Mouse (Mus musculus) hindbrain, embryonic 16.5 days (tissue): ENCODE measurements around the gene Pusl1. TPM values are rescaled to one million over a fixed set of nuclear protein-coding genes. Genes with fewer than 3 reads are reported as not detected.

Experiments used
- ATAC-seq: fragments of 200-750 bp; cut with Nextera tagmentation; 2 replicates; pipeline ENCODE4 v1.8.0; 2017; ENCODE audit warnings: moderate TSS enrichment, moderate library complexity
- H3K27ac ChIP-seq: fragments of 300-500 bp; sonication (generic); 2 replicates; pipeline ENCODE4 v1.5.1; 2014; ENCODE audit warnings: low read depth, mild to moderate bottlenecking, control low read depth, low read length, moderate library complexity
- H3K27me3 ChIP-seq: fragments of 300-500 bp; sonication (generic); replicated peaks from 2 replicates; pipeline ENCODE4 v1.6.1; 2014; ENCODE audit warnings: low read length; ENCODE audit not compliant: control insufficient read depth, insufficient read depth
- H3K36me3 ChIP-seq: fragments of 300-500 bp; sonication (generic); 2 replicates; pipeline ENCODE4 v1.6.1; 2014; ENCODE audit warnings: mild to moderate bottlenecking, low read length, moderate library complexity, mixed read lengths; ENCODE audit not compliant: control insufficient read depth, insufficient read depth
- H3K4me1 ChIP-seq: fragments of 300-500 bp; sonication (generic); 2 replicates; pipeline ENCODE4 v1.6.1; 2014; ENCODE audit warnings: low read depth, low read length; ENCODE audit not compliant: control insufficient read depth, insufficient read depth
- H3K4me2 ChIP-seq: fragments of 300-500 bp; sonication (generic); 2 replicates; pipeline ENCODE4 v1.6.1; 2014; ENCODE audit warnings: mild to moderate bottlenecking, low read length, control low read depth, moderate library complexity
- H3K4me3 ChIP-seq: fragments of 300-500 bp; sonication (generic); 2 replicates; pipeline ENCODE4 v1.5.1; 2014; ENCODE audit warnings: mild to moderate bottlenecking, low read length, control low read depth, moderate library complexity
- H3K9ac ChIP-seq: fragments of 300-500 bp; sonication (generic); 2 replicates; pipeline ENCODE4 v1.6.1; 2014; ENCODE audit warnings: low read depth, mild to moderate bottlenecking, control low read depth, low read length, moderate library complexity
- H3K9me3 ChIP-seq: fragments of 300-500 bp; sonication (generic); 2 replicates; pipeline ENCODE4 v1.6.1; 2014; ENCODE audit warnings: mild to moderate bottlenecking, low read length, moderate library complexity; ENCODE audit not compliant: control insufficient read depth
- WGBS: fragments of 180-500 bp; shearing (Covaris S2); extraction: QIAGEN DNeasy Blood & Tissue Kit; methylation state at CpG from one replicate; pipeline ENCODE4 v1.1.7; 2014; 5-methylcytosine and 5-hydroxymethylcytosine counted together
- polyA plus RNA-seq: library from polyadenylated mRNA; unstranded; fragments of >200 nt; fragmentation: Nextera tagmentation; extraction: Ambion mirVana; gene quantifications from 2 replicates; pipeline ENCODE4 v1.2.1, GENCODE M21; 2015

The Pusl1 gene
- polyA plus RNA-seq, 1 experiment from 2014 or later: 66.7 TPM

- Histone ChIP-seq H3K4me2 (peak overlapping the region; percentile 93), H3K9me3 (no peaks in the 10 kb centered on the region), H3K27me3 (no peaks in the 10 kb centered on the region), H3K36me3 (peaks cover 30% of the 10 kb centered on the region), H3K9ac (peak overlapping the region; percentile 94), H3K4me1 (peaks cover 41% of the 10 kb centered on the region), H3K4me3 (peak overlapping the region; percentile 97), H3K27ac (peak overlapping the region; percentile 100)
- WGBS: 0% methylated on average over 56 of the region's 56 CpGs
- ATAC-seq: peak; percentile 88
Measured at GRCm38 (mm10) chr4:155892017-155892416, 436 bp upstream of the Pusl1 start.

DNA sequence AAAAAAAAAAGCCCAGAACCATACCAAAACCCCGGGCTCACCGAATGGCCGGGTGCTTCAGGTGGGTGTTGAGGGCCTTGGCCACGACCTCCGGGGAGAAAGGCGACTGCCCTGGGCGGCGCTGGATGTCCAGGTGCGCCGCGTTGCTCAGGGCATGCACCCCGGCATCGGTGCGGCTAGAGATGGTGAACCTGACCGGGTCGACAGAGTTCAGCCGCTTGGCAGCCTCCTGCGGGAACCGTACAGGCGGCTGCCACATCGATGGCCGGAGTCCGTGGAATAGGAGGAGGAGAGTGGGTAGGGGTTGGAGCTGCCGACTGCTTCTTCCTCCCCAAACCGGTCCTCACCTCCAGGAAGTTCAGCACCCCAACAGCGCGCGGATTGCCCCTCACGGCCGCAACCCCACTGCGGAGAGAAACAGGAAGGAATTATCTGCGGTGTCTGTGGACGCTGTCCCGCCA lies 540 bp downstream of the Pusl1 start:
- H3K9ac ChIP-seq: peak overlapping the region; percentile 94
- H3K27me3 ChIP-seq: no peaks in the 10 kb centered on the region
- WGBS: under 1% methylated on average over 33 of the region's 34 CpGs
- no peaks in the 10 kb centered on the region for H3K9me3 ChIP-seq
- H3K27ac ChIP-seq: peak overlapping the region; percentile 100
- ATAC-seq: no peak; the same call in 1 of the 2 replicates
- peak overlapping the region; percentile 97 for H3K4me3 ChIP-seq
- peaks cover 41% of the 10 kb centered on the region for H3K4me1 ChIP-seq
- H3K36me3 ChIP-seq: peaks cover 28% of the 10 kb centered on the region
- H3K4me2 ChIP-seq: peak overlapping the region; percentile 93

GRCm38 (mm10) chr4:155889316-155889715 lies 2.3 kb downstream of the Pusl1 start:
- H3K4me2 ChIP-seq: no peak overlapping the region
- H3K4me1 ChIP-seq: peaks cover 27% of the 10 kb centered on the region
- peaks cover 35% of the 10 kb centered on the region for H3K36me3 ChIP-seq
- WGBS: 91% methylated on average over 5 of the region's 5 CpGs
- no peaks in the 10 kb centered on the region for H3K27me3 ChIP-seq
- no peak overlapping the region for H3K9ac ChIP-seq
- no peak overlapping the region for H3K27ac ChIP-seq
- H3K4me3 ChIP-seq: no peak overlapping the region
- no peaks in the 10 kb centered on the region for H3K9me3 ChIP-seq
- ATAC-seq: no peak

GRCm38 (mm10) chr4:155888181-155888580 lies 3.4 kb downstream of the Pusl1 start:
- no peak overlapping the region for H3K4me2 ChIP-seq
- peaks cover 35% of the 10 kb centered on the region for H3K36me3 ChIP-seq
- WGBS: 94% methylated on average over 9 of the region's 9 CpGs

DNA sequence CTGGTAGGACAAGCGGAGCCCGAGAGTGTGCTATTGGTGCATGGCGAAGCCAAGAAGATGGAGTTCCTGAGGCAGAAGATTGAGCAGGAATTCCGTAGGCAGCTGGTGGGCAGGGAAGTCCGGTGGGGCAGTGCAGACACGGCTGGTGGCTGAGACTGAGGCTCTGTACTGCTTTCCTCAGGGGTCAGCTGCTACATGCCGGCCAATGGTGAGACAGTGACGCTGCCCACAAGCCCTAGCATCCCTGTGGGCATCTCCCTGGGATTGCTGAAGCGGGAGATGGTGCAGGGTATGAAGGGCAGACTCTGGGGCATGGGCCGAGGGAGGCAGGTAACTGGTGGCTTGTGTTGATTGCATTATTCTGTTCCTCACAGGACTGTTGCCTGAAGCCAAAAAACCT lies 3.9 kb downstream of the Pusl1 start:
- Histone ChIP-seq H3K4me2 (no peak overlapping the region), H3K9me3 (no peaks in the 10 kb centered on the region), H3K4me3 (no peak overlapping the region), H3K27me3 (no peaks in the 10 kb centered on the region), H3K4me1 (peaks cover 11% of the 10 kb centered on the region), H3K9ac (no peak overlapping the region), H3K27ac (no peak overlapping the region), H3K36me3 (peaks cover 35% of the 10 kb centered on the region)
- 87% methylated on average over 10 of the region's 10 CpGs for WGBS
- no peak for ATAC-seq

More at GRCm38 (mm10) chr4:155888181-155888580, 3.4 kb downstream of the Pusl1 start:
- H3K27me3 ChIP-seq: no peaks in the 10 kb centered on the region
- H3K27ac ChIP-seq: no peak overlapping the region
- H3K4me3 ChIP-seq: no peak overlapping the region
- no peak overlapping the region for H3K9ac ChIP-seq
- ATAC-seq: no peak
- peaks cover 15% of the 10 kb centered on the region for H3K4me1 ChIP-seq
- H3K9me3 ChIP-seq: no peaks in the 10 kb centered on the region

- H3K27me3 ChIP-seq: no peaks in the 10 kb centered on the region
Measured at GRCm38 (mm10) chr4:155886330-155886729, 5.3 kb downstream of the Pusl1 start.

DNA sequence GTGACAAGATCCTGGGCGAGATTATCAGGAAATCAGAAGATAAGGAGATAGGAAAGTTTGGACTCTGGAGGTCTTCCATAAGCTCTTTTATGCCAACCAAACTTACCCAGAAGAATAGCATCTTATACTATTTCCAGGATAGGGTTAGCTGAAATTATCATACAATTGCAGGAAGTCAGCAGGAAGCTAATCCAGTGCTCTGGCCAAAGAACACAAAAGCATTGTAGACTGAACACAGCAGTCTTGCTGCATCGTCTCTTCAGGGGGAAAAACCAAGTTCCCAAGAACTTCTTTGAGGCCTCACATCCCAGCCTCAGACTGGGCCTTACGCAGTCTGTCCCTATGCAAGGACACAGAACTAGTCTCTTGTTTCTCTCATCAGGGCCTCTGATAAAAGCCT lies 8.0 kb downstream of the Pusl1 start:
- peaks cover 34% of the 10 kb centered on the region for H3K36me3 ChIP-seq
- no peaks in the 10 kb centered on the region for H3K9me3 ChIP-seq
- no peaks in the 10 kb centered on the region for H3K4me1 ChIP-seq
- 91% methylated on average over 3 of the region's 3 CpGs for WGBS
- no peak overlapping the region for H3K27ac ChIP-seq
- no peak for ATAC-seq
- no peak overlapping the region for H3K9ac ChIP-seq
- no peak overlapping the region for H3K4me2 ChIP-seq
- H3K4me3 ChIP-seq: no peak overlapping the region
- no peaks in the 10 kb centered on the region for H3K27me3 ChIP-seq

More at GRCm38 (mm10) chr4:155886330-155886729, 5.3 kb downstream of the Pusl1 start:
- H3K27ac ChIP-seq: no peak overlapping the region
- 98% methylated on average over 5 of the region's 5 CpGs for WGBS
- no peaks in the 10 kb centered on the region for H3K9me3 ChIP-seq
- peaks cover 35% of the 10 kb centered on the region for H3K36me3 ChIP-seq
- no peak overlapping the region for H3K4me2 ChIP-seq
- H3K4me1 ChIP-seq: peaks cover 10% of the 10 kb centered on the region
- ATAC-seq: no peak
- no peak overlapping the region for H3K9ac ChIP-seq
- no peak overlapping the region for H3K4me3 ChIP-seq

DNA sequence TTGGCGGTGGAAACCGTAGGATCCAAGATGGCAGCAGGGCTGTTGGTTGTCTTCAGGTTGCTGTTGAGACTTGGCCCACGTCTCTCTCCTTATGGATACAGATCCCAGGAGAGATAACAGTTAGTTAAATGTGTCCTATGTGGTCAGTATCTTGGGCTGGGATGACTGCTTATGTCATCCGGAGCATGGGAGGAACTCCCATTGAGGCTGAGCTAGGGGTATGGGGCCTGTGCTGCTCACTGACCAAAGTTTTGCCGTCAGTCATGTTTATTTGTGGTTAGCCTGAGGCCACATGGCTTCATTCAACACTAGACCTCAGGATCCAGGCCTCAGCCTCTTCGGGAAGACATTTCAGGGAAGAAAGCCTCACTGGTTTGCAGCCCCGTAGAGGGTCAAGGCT lies 20.2 kb downstream of the Pusl1 start:
- Histone ChIP-seq H3K4me1 (peaks cover 14% of the 10 kb centered on the region), H3K36me3 (peaks cover 21% of the 10 kb centered on the region), H3K4me2 (no peak overlapping the region), H3K4me3 (no peak overlapping the region), H3K9me3 (no peaks in the 10 kb centered on the region), H3K27ac (no peak overlapping the region), H3K9ac (no peak overlapping the region), H3K27me3 (no peaks in the 10 kb centered on the region)
- WGBS: 95% methylated on average over 7 of the region's 7 CpGs
- no peak for ATAC-seq

GRCm38 (mm10) chr4:155869317-155870033 lies 22.1 kb downstream of the Pusl1 start, which contains the start of the genes Cptp and Ints11:
Gene Cptp, minus strand, starts transcription at chr4:155869440.
Gene Ints11, plus strand, starts transcription at chr4:155869546.
- peaks cover 25% of the 10 kb centered on the region for H3K36me3 ChIP-seq

More at GRCm38 (mm10) chr4:155869317-155870033, 22.1 kb downstream of the Pusl1 start, which contains the start of the genes Cptp and Ints11:
- ATAC-seq: peak; percentile 97
- Histone ChIP-seq H3K4me3 (peak within 1 kb of the TSS; percentile 72), H3K27me3 (no peaks in the 10 kb centered on the region), H3K9ac (peak within 1 kb of the TSS; percentile 86), H3K27ac (peak within 1 kb of the TSS; percentile 69), H3K9me3 (no peaks in the 10 kb centered on the region), H3K4me1 (peaks cover 14% of the 10 kb centered on the region), H3K4me2 (peak within 1 kb of the TSS; percentile 96)
- WGBS: under 1% methylated on average over 63 of the region's 63 CpGs
